Comparison of ENCODE assay signal across 8 mouse cellular contexts in the genomic region with DNA sequence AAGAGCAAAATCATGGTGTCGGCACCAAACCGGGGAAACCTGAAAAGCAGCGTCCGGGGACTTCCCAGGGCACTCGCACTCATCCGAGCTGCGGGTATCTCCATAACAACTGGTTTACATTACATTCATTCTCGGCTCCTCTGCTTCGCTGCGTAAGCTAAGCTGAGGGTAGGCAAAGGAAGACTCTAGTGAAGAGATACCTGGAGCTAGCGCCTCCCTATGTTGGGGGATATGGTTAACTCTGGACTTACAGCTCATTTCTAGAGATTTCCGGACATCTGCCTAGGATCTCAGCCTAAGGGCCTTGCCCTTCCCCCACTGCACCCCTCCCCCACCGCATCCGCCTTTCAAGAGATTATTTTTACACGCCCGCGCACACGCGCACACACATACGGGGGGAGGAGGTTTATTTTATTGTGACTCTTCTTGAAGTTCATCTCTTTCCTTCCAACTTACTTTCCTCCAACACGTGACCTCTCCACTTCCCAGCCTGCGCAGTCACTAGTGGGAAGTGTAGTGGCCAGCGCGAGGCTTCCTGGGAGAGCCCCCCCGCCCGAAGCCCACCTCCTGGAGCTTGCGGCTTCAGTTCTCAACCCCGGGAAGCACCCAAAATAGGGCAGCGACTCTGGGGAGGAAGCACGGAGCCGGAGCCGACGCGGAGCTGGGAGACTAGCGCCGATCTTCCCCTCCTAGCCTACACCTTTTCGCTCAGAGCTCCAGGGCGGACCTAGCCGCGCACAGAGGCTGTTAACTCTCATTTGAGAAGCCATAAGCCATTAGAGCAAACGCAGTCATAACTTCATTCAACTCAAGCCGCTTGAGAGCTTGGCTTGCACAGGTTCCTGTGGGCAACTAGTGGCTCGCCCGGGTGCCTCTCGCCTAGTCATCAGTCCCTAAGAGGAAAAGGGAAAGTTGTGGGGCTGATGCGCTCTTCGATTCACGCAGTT. TPM values are rescaled to one million over a fixed set of nuclear protein-coding genes. Genes with fewer than 3 reads are reported as not detected.
DNase-seq lines count a peak whose midpoint lies in the region; ATAC-seq and TF ChIP-seq lines count a peak whose summit lies in the region.

No protein-coding gene starts in this region.

- H3K9ac ChIP-seq in kidney, embryonic 14.5 days (ENCODE audit: low read depth, low read length), result no peak overlapping the region
- H3K9ac ChIP-seq in embryonic facial prominence, embryonic 12.5 days, result no peak overlapping the region

- no peaks in the 10 kb centered on the region for H3K36me3 ChIP-seq in kidney, embryonic 14.5 days (ENCODE audit: control insufficient read depth, insufficient read depth, low read length)
- H3K36me3 ChIP-seq in embryonic facial prominence, embryonic 12.5 days, result no peaks in the 10 kb centered on the region

- WGBS in kidney, embryonic 14.5 days, result under 1% methylated on average over 48 of the region's 48 CpGs
- WGBS in embryonic facial prominence, embryonic 12.5 days, result 2% methylated on average over 48 of the region's 48 CpGs
- 1% methylated on average over 48 of the region's 48 CpGs for WGBS in olfactory bulb, adult 2 months

- TF ChIP-seq CTCF in olfactory bulb, adult 2 months (IDR thresholded peaks at IDR 0.05; ENCODE audit: insufficient read depth, low read depth, low read length), result no peak

- H3K27me3 ChIP-seq in kidney, embryonic 14.5 days (ENCODE audit: control insufficient read depth, insufficient read depth, low read length), result peaks cover 71% of the 10 kb centered on the region
- H3K27me3 ChIP-seq in embryonic facial prominence, embryonic 12.5 days, result peaks cover 56% of the 10 kb centered on the region

- no peaks in the 10 kb centered on the region for H3K9me3 ChIP-seq in kidney, embryonic 14.5 days (ENCODE audit: control insufficient read depth, low read length)
- H3K9me3 ChIP-seq in embryonic facial prominence, embryonic 12.5 days, result no peaks in the 10 kb centered on the region

- DNase-seq in kidney, postnatal 36 days, result no peak
- DNase-seq in R1 (ENCODE audit: low read depth, low spot score), result peak; percentile 78
- DNase-seq in left cerebral cortex, postnatal 25 days (ENCODE audit: low spot score in 2 of 2), result peak; percentile 38 to 42
- DNase-seq in gastrocnemius, postnatal 4 days (ENCODE audit: low spot score in 2 of 2), result no peak
- DNase-seq in ovary, postnatal 14 days (ENCODE audit: low spot score), result no peak

- peak overlapping the region; percentile 45 for H3K4me2 ChIP-seq in kidney, embryonic 14.5 days (replicated peaks; ENCODE audit: low read depth, low read length)
- peak overlapping the region; percentile 82 for H3K4me2 ChIP-seq in embryonic facial prominence, embryonic 12.5 days (replicated peaks)

- H3K27ac ChIP-seq in kidney, embryonic 14.5 days (ENCODE audit: low read depth, low read length), result no peak overlapping the region
- no peak overlapping the region for H3K27ac ChIP-seq in embryonic facial prominence, embryonic 12.5 days
- H3K27ac ChIP-seq in olfactory bulb, adult 2 months (ENCODE audit: insufficient read depth, low read depth, low read length), result no peak overlapping the region

- intact Hi-C loops in left cerebral cortex, postnatal 25 days (cut with DNase I), result loop anchor here (10.0 kb wide), 3 partner anchors 889 to 1639 kb away; no protein-coding TSS in a partner anchor

- H3K4me3 ChIP-seq in kidney, embryonic 14.5 days (ENCODE audit: low read length), result peak overlapping the region; percentile 33
- H3K4me3 ChIP-seq in embryonic facial prominence, embryonic 12.5 days, result peak overlapping the region; percentile 42
- H3K4me3 ChIP-seq in olfactory bulb, adult 2 months (ENCODE audit: insufficient read depth, low read depth, low read length), result peak overlapping the region; percentile 55

- ATAC-seq in kidney, embryonic 14.5 days (ENCODE audit: low FRiP score, low TSS enrichment), result no peak
- ATAC-seq in embryonic facial prominence, embryonic 12.5 days (ENCODE audit: insufficient number of reproducible peaks, insufficient read depth, low FRiP score, low TSS enrichment), result no peak

- H3K4me1 ChIP-seq in kidney, embryonic 14.5 days (ENCODE audit: control insufficient read depth, insufficient read depth, low read length), result peaks cover 13% of the 10 kb centered on the region
- peaks cover 23% of the 10 kb centered on the region for H3K4me1 ChIP-seq in embryonic facial prominence, embryonic 12.5 days
- H3K4me1 ChIP-seq in olfactory bulb, adult 2 months (ENCODE audit: control insufficient read depth, insufficient read depth, low read length), result peaks cover 26% of the 10 kb centered on the region

- TF ChIP-seq POLR2A in olfactory bulb, adult 2 months (IDR thresholded peaks at IDR 0.05; ENCODE audit: insufficient read depth, low read depth, low read length), result no peak

RNA-seq across cellular contexts. Expression of a gene that starts 0.7 kb away (rescaled TPM):
- polyA plus RNA-seq in kidney, embryonic 14.5 days (2014; fragmentation: Nextera tagmentation; extraction: Ambion mirVana), result 0.67 and 0.79 TPM in 2 replicates
- 5.3 and 5.4 TPM in 2 replicates for polyA plus RNA-seq in embryonic facial prominence, embryonic 12.5 days (2016; fragmentation: Nextera tagmentation; extraction: Ambion mirVana)
- 10 to 100 TPM; 28.5 to 35.0 TPM for total RNA-seq in left cerebral cortex, postnatal 25 days (2021)
- polyA plus RNA-seq in olfactory bulb, adult 2 months (2012; ENCODE audit: insufficient read depth, insufficient read length, low replicate concordance, missing spikeins), result not detected in 2 replicates
- total RNA-seq in gastrocnemius, postnatal 4 days (2021), result under 1 TPM; 0.64 to 0.93 TPM

Comparison
In these comparisons a context has a peak if more than half of its experiments do, and no peak if none do; other contexts are left out.
1. DNase-seq: peak in R1 (single experiment) and left cerebral cortex, postnatal 25 days (2 of 2); none in kidney, postnatal 36 days (0 of 2), gastrocnemius, postnatal 4 days (0 of 2) and ovary, postnatal 14 days (single experiment).
2. Peak in every context shown above with its lines, with median percentiles within 50 percentile points of each other: H3K4me3 ChIP-seq.